Mouse (Mus musculus) limb, embryonic 15.5 days (tissue): ENCODE measurements around the gene Mindy3. TPM values are rescaled to one million over a fixed set of nuclear protein-coding genes. Genes with fewer than 3 reads are reported as not detected.

ENCODE experiments used
- ATAC-seq: fragments of 200-750 bp; cut with Nextera tagmentation; 2 replicates; pipeline ENCODE4 v1.8.0; 2017; ENCODE audit warnings: low read depth, moderate TSS enrichment; ENCODE audit not compliant: insufficient number of reproducible peaks, low FRiP score, low TSS enrichment
- H3K27ac ChIP-seq: fragments of 300-500 bp; sonication (generic); 2 replicates; pipeline ENCODE4 v1.5.1; 2015; ENCODE audit warnings: moderate library complexity, mild to moderate bottlenecking, inconsistent platforms
- H3K27me3 ChIP-seq: fragments of 300-500 bp; sonication (generic); 2 replicates; pipeline ENCODE4 v1.6.1; 2015; ENCODE audit warnings: inconsistent platforms
- H3K36me3 ChIP-seq: fragments of 300-500 bp; sonication (generic); 2 replicates; pipeline ENCODE4 v1.6.1; 2015; ENCODE audit warnings: inconsistent platforms
- H3K4me1 ChIP-seq: fragments of 300-500 bp; sonication (generic); 2 replicates; pipeline ENCODE4 v1.6.1; 2015; ENCODE audit warnings: inconsistent platforms
- H3K4me2 ChIP-seq: fragments of 300-500 bp; sonication (generic); 2 replicates; pipeline ENCODE4 v1.6.1; 2015; ENCODE audit warnings: mild to moderate bottlenecking, inconsistent platforms
- H3K4me3 ChIP-seq: fragments of 300-500 bp; sonication (generic); 2 replicates; pipeline ENCODE4 v1.5.1; 2015; ENCODE audit warnings: mild to moderate bottlenecking, inconsistent platforms
- H3K9ac ChIP-seq: fragments of 300-500 bp; sonication (generic); 2 replicates; pipeline ENCODE4 v1.6.1; 2015; ENCODE audit warnings: inconsistent platforms
- H3K9me3 ChIP-seq: fragments of 300-500 bp; sonication (generic); 2 replicates; pipeline ENCODE4 v1.6.1; 2016; ENCODE audit warnings: inconsistent platforms
- WGBS: fragments of 180-500 bp; shearing (Covaris S2); methylation state at CpG from one replicate; pipeline ENCODE4 v1.1.7; 2015; 5-methylcytosine and 5-hydroxymethylcytosine counted together
- polyA plus RNA-seq: library from polyadenylated mRNA; unstranded; fragments of >200 nt; fragmentation: Nextera tagmentation; extraction: Ambion mirVana; gene quantifications from 2 replicates; pipeline ENCODE4 v1.2.1, GENCODE M21; 2015

The Mindy3 gene
- polyA plus RNA-seq, 1 experiment from 2014 or later = 32.2 TPM

DNA sequence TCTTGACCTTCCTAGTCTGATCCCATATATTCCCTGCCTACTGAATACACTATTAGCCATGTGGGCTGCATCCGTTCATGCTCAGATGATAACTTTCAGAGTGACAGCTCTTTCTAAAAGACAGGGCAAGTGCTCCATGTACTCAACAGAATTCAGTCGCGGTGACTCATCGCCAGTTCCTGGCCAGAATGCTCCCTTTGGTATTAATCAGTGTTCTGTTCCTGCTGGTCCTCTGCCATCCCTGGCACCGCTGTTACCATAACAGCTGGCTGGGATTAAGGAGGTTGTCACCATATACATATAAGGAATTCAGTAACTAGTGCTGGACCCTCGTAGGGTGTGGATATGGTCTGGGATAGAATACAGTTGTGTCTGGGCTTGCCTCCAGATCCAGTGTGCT is 93.9 kb downstream of the Mindy3 start:
- peak; percentile 73 for ATAC-seq
- H3K4me1 ChIP-seq = peaks cover 29% of the 10 kb centered on the region
- WGBS = 49% methylated on average over 6 of the region's 6 CpGs

DNA sequence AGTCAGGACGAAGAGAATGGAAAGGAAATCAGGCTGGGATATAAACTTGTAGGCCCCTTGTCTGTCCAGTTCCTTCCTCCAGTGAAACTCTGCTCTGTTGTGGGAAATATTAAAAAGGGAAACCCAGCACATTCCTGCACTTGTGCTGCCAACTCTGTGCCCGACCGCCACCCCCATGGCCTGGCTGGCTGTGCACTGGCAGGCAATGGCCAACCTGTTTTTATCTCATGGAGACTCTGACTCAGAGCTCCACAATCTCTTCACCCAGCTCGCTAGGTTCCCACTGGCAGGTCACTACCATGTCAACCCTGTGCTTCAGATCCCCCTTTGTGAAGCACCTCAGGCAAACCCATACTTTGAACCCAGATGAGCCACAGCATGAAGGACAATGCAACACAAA is 98.4 kb downstream of the Mindy3 start:
- Histone ChIP-seq H3K4me3 (no peak overlapping the region), H3K9me3 (no peaks in the 10 kb centered on the region), H3K36me3 (no peaks in the 10 kb centered on the region), H3K27me3 (no peaks in the 10 kb centered on the region), H3K4me1 (peaks cover 10% of the 10 kb centered on the region), H3K9ac (no peak overlapping the region), H3K27ac (no peak overlapping the region), H3K4me2 (no peak overlapping the region)
- whole genome bisulfite sequencing = 88% methylated on average over 4 of the region's 4 CpGs
- ATAC-seq = no peak

More for the DNA sequence above, 93.9 kb downstream of the Mindy3 start:
- no peaks in the 10 kb centered on the region for H3K27me3 ChIP-seq
- no peak overlapping the region for H3K9ac ChIP-seq
- no peaks in the 10 kb centered on the region for H3K36me3 ChIP-seq
- no peaks in the 10 kb centered on the region for H3K9me3 ChIP-seq
- H3K27ac ChIP-seq = peak overlapping the region; percentile 24
- no peak overlapping the region for H3K4me3 ChIP-seq
- no peak overlapping the region for H3K4me2 ChIP-seq

DNA sequence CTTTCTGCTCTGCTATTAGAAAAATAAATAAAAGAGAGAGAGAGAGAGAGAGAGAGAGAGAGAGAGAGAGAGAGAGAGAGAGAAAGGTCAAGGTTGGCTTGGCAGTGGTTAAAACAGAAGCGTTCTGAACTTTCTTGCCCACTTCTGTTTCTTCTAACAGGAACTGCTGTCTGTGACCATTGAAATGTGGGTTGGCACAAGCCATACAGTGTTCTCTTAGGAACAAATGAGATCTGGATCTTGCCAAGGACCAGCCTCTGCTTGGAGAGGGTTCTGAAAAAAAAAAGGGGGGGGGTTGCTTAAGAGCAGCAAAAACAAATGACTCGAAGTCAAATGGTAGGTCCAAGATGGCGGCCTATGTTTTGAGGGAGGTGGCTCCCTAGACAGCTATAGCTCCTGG is 100.6 kb downstream of the Mindy3 start:
- no peak overlapping the region for H3K4me2 ChIP-seq
- no peaks in the 10 kb centered on the region for H3K9me3 ChIP-seq
- WGBS = 97% methylated on average over 3 of the region's 3 CpGs
- H3K9ac ChIP-seq = no peak overlapping the region
- H3K27me3 ChIP-seq = no peaks in the 10 kb centered on the region
- no peak overlapping the region for H3K27ac ChIP-seq
- H3K36me3 ChIP-seq = no peaks in the 10 kb centered on the region
- H3K4me3 ChIP-seq = no peak overlapping the region
- no peak for ATAC-seq
- peaks cover 5% of the 10 kb centered on the region for H3K4me1 ChIP-seq

DNA sequence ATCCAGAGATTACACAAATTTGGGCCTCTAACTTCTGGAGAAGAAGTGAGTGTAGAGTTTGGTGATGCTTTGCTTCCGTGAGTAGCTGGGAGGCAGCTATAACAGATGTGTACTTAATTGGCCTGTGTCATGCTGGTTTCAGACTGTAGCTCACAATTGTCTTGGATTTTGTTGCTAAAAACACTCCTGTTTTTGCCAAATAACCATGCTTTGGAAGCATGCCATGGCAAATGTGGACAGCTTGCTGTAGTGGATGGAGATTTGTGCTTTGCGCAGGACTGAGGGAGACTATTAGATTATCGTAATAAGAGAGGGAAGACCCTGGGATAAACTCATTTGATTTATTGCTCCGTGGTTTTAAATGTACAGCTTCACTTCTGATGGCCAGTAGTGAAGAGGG is 101.2 kb downstream of the Mindy3 start:
- H3K9ac ChIP-seq = no peak overlapping the region
- no peak overlapping the region for H3K4me2 ChIP-seq
- H3K4me1 ChIP-seq = peaks cover 5% of the 10 kb centered on the region
- no peak overlapping the region for H3K27ac ChIP-seq
- H3K27me3 ChIP-seq = no peaks in the 10 kb centered on the region
- WGBS = 67% methylated on average over 4 of the region's 4 CpGs
- H3K4me3 ChIP-seq = no peak overlapping the region
- H3K36me3 ChIP-seq = no peaks in the 10 kb centered on the region
- no peak for ATAC-seq
- no peaks in the 10 kb centered on the region for H3K9me3 ChIP-seq

DNA sequence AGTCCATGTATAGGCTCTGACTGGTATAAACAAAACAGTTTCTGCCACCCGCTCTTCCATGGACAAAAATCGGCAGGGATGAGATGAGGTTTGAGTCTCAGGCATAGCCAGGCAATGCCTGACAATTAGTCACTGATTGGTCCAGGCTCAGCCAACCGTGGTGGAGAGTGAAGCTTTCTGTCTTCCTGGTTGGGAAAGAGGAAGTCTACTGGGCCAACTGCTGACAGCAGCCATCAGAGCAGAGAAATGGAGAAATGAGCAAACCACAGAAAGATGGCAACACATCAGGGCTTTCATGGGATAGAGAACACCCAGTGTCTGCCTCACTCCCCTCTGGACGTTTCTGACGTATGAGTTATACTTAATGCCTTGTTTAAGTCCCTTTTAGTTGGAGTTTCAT is 101.9 kb downstream of the Mindy3 start:
- peak; percentile 48; the same call in 1 of the 2 replicates for ATAC-seq
- Histone ChIP-seq H3K36me3 (no peaks in the 10 kb centered on the region), H3K4me3 (no peak overlapping the region), H3K9me3 (no peaks in the 10 kb centered on the region), H3K27me3 (no peaks in the 10 kb centered on the region), H3K27ac (no peak overlapping the region), H3K4me1 (peaks cover 5% of the 10 kb centered on the region), H3K9ac (no peak overlapping the region), H3K4me2 (no peak overlapping the region)
- 75% methylated on average over 5 of the region's 5 CpGs for WGBS

DNA sequence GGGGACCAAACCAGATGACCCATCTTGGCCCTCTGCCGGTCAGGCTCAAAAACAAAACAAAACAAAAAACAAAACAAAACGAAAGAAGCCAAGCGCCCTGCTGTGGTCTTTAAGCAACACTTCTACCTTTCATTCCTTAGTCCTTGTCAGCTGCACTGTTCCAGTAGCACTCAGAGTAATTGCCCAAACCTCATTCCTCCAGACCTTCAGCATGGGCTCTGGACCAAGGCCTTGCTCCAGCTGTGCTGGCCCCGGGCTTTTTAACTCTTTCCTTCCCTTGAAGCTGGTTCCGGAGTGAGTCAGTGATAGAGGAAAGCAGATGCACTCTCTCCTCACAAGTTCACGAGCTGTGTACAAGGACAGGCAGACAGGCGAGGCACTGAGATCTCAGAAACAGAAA is 102.9 kb downstream of the Mindy3 start:
- no peaks in the 10 kb centered on the region for H3K9me3 ChIP-seq
- H3K4me3 ChIP-seq = no peak overlapping the region
- H3K4me1 ChIP-seq = peaks cover 5% of the 10 kb centered on the region
- H3K27ac ChIP-seq = no peak overlapping the region
- ATAC-seq = no peak
- H3K4me2 ChIP-seq = no peak overlapping the region
- no peaks in the 10 kb centered on the region for H3K36me3 ChIP-seq
- H3K27me3 ChIP-seq = no peaks in the 10 kb centered on the region
- H3K9ac ChIP-seq = no peak overlapping the region
- 23% methylated on average over 7 of the region's 7 CpGs for WGBS

DNA sequence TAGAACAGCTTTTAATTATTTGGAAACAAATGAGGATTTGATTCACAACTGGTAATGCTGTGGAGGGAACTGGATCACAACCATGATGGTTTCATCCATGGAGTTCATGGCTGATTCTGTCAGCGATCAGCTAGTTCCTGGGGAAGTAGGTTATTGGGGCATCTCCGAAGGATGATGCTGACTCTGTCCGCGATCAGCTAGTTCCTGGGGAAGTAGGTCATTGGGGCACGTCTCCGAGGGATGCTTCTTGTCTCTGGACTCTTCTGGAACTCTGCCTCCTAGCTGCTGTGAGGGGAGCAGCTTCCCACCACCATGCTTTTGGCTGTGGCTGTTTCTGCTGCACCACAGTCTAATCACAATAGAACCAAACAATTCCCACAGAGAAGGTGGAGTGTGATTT is 105.2 kb downstream of the Mindy3 start:
- no peak overlapping the region for H3K27ac ChIP-seq
- H3K4me2 ChIP-seq = no peak overlapping the region
- H3K4me3 ChIP-seq = no peak overlapping the region
- H3K9ac ChIP-seq = no peak overlapping the region
- H3K27me3 ChIP-seq = no peaks in the 10 kb centered on the region
- 83% methylated on average over 6 of the region's 6 CpGs for WGBS
- H3K4me1 ChIP-seq = peaks cover 5% of the 10 kb centered on the region
- no peaks in the 10 kb centered on the region for H3K36me3 ChIP-seq
- no peaks in the 10 kb centered on the region for H3K9me3 ChIP-seq
- ATAC-seq = no peak

DNA sequence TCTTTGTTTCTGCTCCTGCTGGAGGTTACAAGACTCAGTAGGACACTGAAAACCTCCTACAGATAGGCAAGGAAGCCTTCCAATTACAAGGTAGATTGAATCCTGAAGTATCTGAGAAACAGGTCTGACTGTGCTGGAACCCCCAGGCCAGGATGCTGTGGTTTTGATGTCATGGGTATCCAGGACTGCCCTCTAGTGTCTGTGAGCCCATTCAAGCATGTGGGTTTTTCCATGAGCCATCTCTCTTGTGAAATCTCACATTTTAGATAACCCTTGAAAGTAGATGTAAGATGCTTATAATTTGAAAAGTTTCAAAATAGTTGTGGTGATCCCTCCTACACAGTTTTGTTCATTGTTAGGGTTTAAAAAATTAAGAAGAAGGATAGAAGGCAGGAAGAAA is 110.8 kb downstream of the Mindy3 start:
- no peaks in the 10 kb centered on the region for H3K36me3 ChIP-seq
- H3K27ac ChIP-seq = no peak overlapping the region
- ATAC-seq = no peak

DNA sequence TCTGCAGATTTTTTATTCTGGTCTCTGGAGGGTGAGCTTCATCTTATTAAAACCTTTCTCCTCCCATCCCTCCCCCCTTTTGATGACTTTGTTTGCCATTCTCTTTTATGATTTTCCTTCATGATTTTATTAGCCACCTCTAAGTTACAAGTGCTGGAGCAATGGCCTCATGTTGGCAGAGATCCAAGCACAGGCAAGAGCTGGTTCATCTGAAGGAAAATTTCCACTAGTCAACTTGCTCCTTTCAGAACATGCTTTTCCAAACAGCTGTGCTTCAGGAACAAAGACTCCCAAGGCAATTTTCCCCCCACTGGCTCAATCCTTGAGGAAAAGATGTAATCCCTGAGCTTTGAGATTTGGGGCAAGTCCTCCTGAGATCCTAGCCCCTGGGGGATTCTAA is 112.0 kb downstream of the Mindy3 start:
- H3K4me1 ChIP-seq = peaks cover 8% of the 10 kb centered on the region; the same call in 1 of the 2 replicates
- 0 out of 2 replicates have a peak overlapping the region, but pooled peaks have one; percentile 9 for H3K27ac ChIP-seq
- no peak overlapping the region for H3K4me3 ChIP-seq
- no peaks in the 10 kb centered on the region for H3K27me3 ChIP-seq
- no peak for ATAC-seq
- no peaks in the 10 kb centered on the region for H3K9me3 ChIP-seq
- no peak overlapping the region for H3K4me2 ChIP-seq
- H3K9ac ChIP-seq = no peak overlapping the region
- H3K36me3 ChIP-seq = no peaks in the 10 kb centered on the region

More for the DNA sequence above, 110.8 kb downstream of the Mindy3 start:
- H3K9me3 ChIP-seq = no peaks in the 10 kb centered on the region
- H3K4me1 ChIP-seq = peaks cover 8% of the 10 kb centered on the region; the same call in 1 of the 2 replicates
- no peak overlapping the region for H3K4me2 ChIP-seq
- no peaks in the 10 kb centered on the region for H3K27me3 ChIP-seq
- H3K4me3 ChIP-seq = no peak overlapping the region
- H3K9ac ChIP-seq = no peak overlapping the region

DNA sequence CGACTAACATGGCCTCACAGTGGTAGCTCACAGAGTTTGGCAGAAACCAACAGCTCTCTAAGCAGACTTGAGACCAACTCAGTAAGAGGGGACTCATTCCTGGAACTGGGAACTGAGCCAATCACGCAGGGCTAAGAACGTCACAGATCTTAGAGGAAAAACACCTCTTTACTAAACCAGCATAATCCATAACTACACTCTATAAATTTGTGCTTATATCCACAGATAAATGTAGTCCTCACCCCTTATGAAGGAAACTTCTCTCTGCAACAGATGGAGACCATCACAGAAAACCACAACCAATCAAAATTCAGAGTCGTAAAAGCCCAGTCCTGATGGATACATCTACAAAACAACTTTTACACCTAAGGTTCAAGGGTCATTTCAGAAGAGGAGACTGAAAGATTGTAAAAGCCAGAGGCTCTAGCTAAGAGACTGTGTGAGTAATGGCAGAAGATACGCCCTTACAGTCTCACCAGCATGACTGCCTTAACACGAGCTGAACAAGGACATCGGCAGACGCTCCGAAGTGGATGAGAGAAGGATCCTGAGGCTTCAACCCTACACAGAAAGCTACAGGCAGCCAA is 114.1 kb downstream of the Mindy3 start:
- 0 out of 2 replicates have a peak overlapping the region, but pooled peaks have one; percentile 11 for H3K27ac ChIP-seq
- peak; percentile 15; the same call in 1 of the 2 replicates for ATAC-seq

DNA sequence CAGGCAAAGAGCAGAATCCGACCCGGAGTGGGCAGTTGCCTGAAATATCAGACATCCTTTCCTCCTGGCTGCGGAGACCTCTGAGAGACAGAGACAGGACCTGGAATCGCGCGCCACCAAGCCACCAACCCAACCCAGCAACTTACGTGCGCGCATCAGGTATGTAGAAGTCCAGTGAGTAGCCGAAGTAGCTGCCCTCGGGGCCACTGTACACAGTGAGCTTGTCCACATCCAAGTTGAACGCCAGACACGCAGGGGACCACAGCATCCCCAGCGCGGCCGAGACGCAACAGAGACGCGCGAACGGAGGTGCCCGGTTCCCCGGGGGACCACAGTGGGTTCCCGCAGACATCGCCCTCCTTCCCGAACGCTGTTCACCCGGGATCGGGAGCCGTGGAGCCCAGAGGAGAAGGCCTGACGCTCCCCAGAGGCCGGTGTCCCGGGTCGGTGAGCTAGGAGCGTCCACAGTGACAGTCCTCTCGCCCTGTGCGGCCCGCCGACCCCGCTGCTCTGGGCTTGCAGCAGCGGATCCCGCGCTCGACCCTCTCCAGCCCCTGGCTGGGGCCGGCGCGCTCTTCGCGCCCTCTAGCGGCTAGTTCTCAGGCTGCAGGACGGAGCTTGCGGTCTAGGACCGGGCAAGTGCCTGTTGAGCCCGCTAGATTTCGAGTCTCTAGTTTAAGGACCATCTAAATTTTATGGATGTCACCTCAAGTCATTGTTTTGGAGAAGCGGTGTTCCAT is 117.7 kb downstream of the Mindy3 start, which contains the start of gene Itga8:
TSS of gene Itga8 (minus strand) at position 492 of the 740 bp plus-strand sequence.
- Histone ChIP-seq H3K36me3 (no peaks in the 10 kb centered on the region), H3K4me2 (peak within 1 kb of the TSS; percentile 89), H3K4me1 (peaks cover 7% of the 10 kb centered on the region; the same call in 1 of the 2 replicates), H3K9ac (peak within 1 kb of the TSS; percentile 66), H3K4me3 (peak within 1 kb of the TSS; percentile 71), H3K9me3 (no peaks in the 10 kb centered on the region), H3K27me3 (no peaks in the 10 kb centered on the region), H3K27ac (no peak within 1 kb of the TSS)
- peak; percentile 91 for ATAC-seq
- WGBS = under 1% methylated on average over 55 of the region's 56 CpGs

More for the DNA sequence above, 114.1 kb downstream of the Mindy3 start:
- Histone ChIP-seq H3K4me1 (peaks cover 12% of the 10 kb centered on the region; the same call in 1 of the 2 replicates), H3K9me3 (no peaks in the 10 kb centered on the region), H3K4me2 (no peak overlapping the region), H3K27me3 (no peaks in the 10 kb centered on the region), H3K4me3 (no peak overlapping the region), H3K9ac (no peak overlapping the region), H3K36me3 (no peaks in the 10 kb centered on the region)
- 43% methylated on average over 9 of the region's 9 CpGs for WGBS

DNA sequence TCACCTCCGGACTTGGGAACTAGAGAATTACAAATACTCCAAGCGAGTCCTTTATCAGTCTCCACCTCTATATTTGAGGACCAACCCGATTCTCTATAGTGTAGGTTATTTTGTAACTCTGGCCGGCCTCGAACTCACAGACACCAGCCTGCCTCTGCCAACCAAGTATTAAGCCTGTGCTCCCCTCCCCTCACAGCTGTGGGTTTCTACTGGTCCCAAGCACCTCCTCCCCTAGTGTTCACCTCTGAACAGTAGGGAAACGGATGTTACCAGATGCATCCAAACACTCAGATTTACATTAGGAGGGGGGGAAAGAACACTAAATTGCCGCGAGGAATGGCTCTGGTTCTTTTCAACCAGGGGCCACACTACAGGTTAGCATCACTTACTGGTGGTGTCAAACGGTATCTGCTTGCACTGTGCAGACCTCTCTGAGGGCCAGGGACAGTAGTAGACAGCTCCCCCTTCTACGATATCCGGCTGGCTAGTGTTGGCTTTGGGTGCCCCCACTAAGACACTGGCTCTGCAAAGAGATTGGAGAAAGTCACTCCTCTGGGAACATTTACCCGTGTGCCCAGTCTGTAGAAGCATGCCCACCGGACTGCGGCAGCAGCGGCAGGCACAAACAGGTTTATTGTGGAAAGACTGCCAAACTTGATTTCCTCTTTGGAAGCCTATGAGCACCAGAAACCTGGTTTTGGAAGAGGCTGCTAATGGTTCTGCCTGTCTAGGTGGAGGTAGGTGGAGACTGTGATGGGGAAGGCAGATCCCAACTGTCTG is 118.6 kb downstream of the Mindy3 start:
- Histone ChIP-seq H3K9me3 (no peaks in the 10 kb centered on the region), H3K36me3 (no peaks in the 10 kb centered on the region), H3K27me3 (no peaks in the 10 kb centered on the region), H3K27ac (no peak overlapping the region), H3K4me3 (peak overlapping the region; percentile 71), H3K4me2 (peak overlapping the region; percentile 89), H3K4me1 (peaks cover 7% of the 10 kb centered on the region; the same call in 1 of the 2 replicates), H3K9ac (no peak overlapping the region)
- 50% methylated on average over 15 of the region's 15 CpGs for WGBS
- ATAC-seq = no peak
